Mouse (Mus musculus) gastrocnemius, adult 2 months (tissue): Measurements from ENCODE around the gene Sf3b3. TPM values are rescaled to one million over a fixed set of nuclear protein-coding genes. Genes with fewer than 3 reads are reported as not detected.

Experiments
- DNase-seq: peaks from one replicate; pipeline ENCODE4 v3.0.0; 2022
- H3K27ac ChIP-seq: fragments of 200-600 bp; 2 replicates; pipeline ENCODE4 v1.8.1; 2022; ENCODE audit warnings: mild to moderate bottlenecking
- H3K4me3 ChIP-seq: fragments of 200-600 bp; 2 replicates; pipeline ENCODE4 v1.8.1; 2022; ENCODE audit warnings: mild to moderate bottlenecking, moderate library complexity
- CTCF ChIP-seq: fragments of 200-600 bp; IDR thresholded peaks from 2 replicates; pipeline ENCODE4 v1.8.1; 2022; ENCODE audit warnings: antibody characterized with exemption, mild to moderate bottlenecking, moderate library complexity
- intact Hi-C: fragments of 180-260 bp; cut with DNase I; formaldehyde crosslinking; loops from one replicate; pipeline ENCODE4 v1.15.1; 2025
- total RNA-seq, 2 experiments: library from RNA; stranded (reverse); gene quantifications; 2 replicates each; pipeline ENCODE4 v1.2.3; 2021

Sf3b3 gene
- total RNA-seq, 2 experiments from 2014 or later = 16.9 to 19.7 TPM

GRCm38 (mm10) chr8:110811116-110811515 is 35.5 kb downstream of the Sf3b3 start:
- intact Hi-C loops = no loop called here
- DNase-seq = no peak
- Histone ChIP-seq H3K4me3 (no peak overlapping the region), H3K27ac (no peak overlapping the region)
- no peak for TF ChIP-seq CTCF

GRCm38 (mm10) chr8:110810481-110811065 is 36.0 kb downstream of the Sf3b3 start:
- intact Hi-C loops = no loop called here
- DNase-seq = no peak
- Histone ChIP-seq H3K27ac (peak overlapping the region; percentile 72), H3K4me3 (no peak overlapping the region)
- no peak for TF ChIP-seq CTCF

- peak; percentile 31 for DNase-seq
- H3K27ac ChIP-seq = peak overlapping the region; percentile 72
- TF ChIP-seq CTCF = no peak
- intact Hi-C loops = loop anchor here (5.0 kb wide), 1 partner anchor 58 kb away; no protein-coding TSS in a partner anchor
- H3K4me3 ChIP-seq = no peak overlapping the region
Measured at GRCm38 (mm10) chr8:110809831-110810230, 36.8 kb downstream of the Sf3b3 start.

GRCm38 (mm10) chr8:110808495-110809472 is 37.8 kb downstream of the Sf3b3 start:
- peak; percentile 62 for DNase-seq
- H3K4me3 ChIP-seq = no peak overlapping the region
- intact Hi-C loops = loop anchor here (5.0 kb wide), 1 partner anchor 56 kb away; no protein-coding TSS in a partner anchor
- peak overlapping the region; percentile 72 for H3K27ac ChIP-seq
- no peak for TF ChIP-seq CTCF

GRCm38 (mm10) chr8:110806146-110806545 is 40.4 kb downstream of the Sf3b3 start:
- peak overlapping the region; percentile 72 for H3K27ac ChIP-seq
- DNase-seq = no peak
- no peak overlapping the region for H3K4me3 ChIP-seq
- intact Hi-C loops = loop anchor here (5.0 kb wide), 1 partner anchor 54 kb away; no protein-coding TSS in a partner anchor
- no peak for TF ChIP-seq CTCF

GRCm38 (mm10) chr8:110805669-110806068 is 40.9 kb downstream of the Sf3b3 start, which contains the start of gene Il34:
TSS of gene Il34 (minus strand) at chr8:110805924.
- no peak for TF ChIP-seq CTCF
- H3K27ac ChIP-seq = peak within 1 kb of the TSS; percentile 72
- intact Hi-C loops = loop anchor here (5.0 kb wide), 1 partner anchor 53 kb away; no protein-coding TSS in a partner anchor
- H3K4me3 ChIP-seq = peak within 1 kb of the TSS; percentile 62
- DNase-seq = no peak

GRCm38 (mm10) chr8:110804825-110805514 is 41.6 kb downstream of the Sf3b3 start:
- TF ChIP-seq CTCF = no peak
- intact Hi-C loops = loop anchor here (5.0 kb wide), 1 partner anchor 53 kb away; no protein-coding TSS in a partner anchor
- Histone ChIP-seq H3K4me3 (peak overlapping the region; percentile 62), H3K27ac (peak overlapping the region; percentile 72)
- no peak for DNase-seq

GRCm38 (mm10) chr8:110803856-110804255 is 42.7 kb downstream of the Sf3b3 start:
- no peak for DNase-seq
- Histone ChIP-seq H3K27ac (peak overlapping the region; percentile 76), H3K4me3 (peak overlapping the region; percentile 46)
- intact Hi-C loops = no loop called here
- no peak for TF ChIP-seq CTCF

GRCm38 (mm10) chr8:110802988-110803387 is 43.6 kb downstream of the Sf3b3 start:
- intact Hi-C loops = no loop called here
- no peak for TF ChIP-seq CTCF
- Histone ChIP-seq H3K4me3 (no peak overlapping the region), H3K27ac (peak overlapping the region; percentile 76)
- DNase-seq = no peak

GRCm38 (mm10) chr8:110797086-110797485 is 49.5 kb downstream of the Sf3b3 start:
- intact Hi-C loops = no loop called here
- no peak for DNase-seq
- Histone ChIP-seq H3K27ac (no peak overlapping the region), H3K4me3 (no peak overlapping the region)
- TF ChIP-seq CTCF = no peak

GRCm38 (mm10) chr8:110794363-110794965 is 52.1 kb downstream of the Sf3b3 start:
- no peak for TF ChIP-seq CTCF
- intact Hi-C loops = no loop called here
- Histone ChIP-seq H3K27ac (peak overlapping the region; percentile 40; the same call in 1 of the 2 replicates), H3K4me3 (no peak overlapping the region)
- DNase-seq = no peak

- Histone ChIP-seq H3K4me3 (no peak overlapping the region), H3K27ac (no peak overlapping the region)
- intact Hi-C loops = no loop called here
- no peak for TF ChIP-seq CTCF
- no peak for DNase-seq
Measured at GRCm38 (mm10) chr8:110793936-110794335, 52.7 kb downstream of the Sf3b3 start.
